Mouse (Mus musculus) heart, postnatal 14 days (tissue): Measurements from ENCODE around the gene Gtpbp4. TPM values are rescaled to one million over a fixed set of nuclear protein-coding genes. Genes with fewer than 3 reads are reported as not detected.
"Not testable (repeated sequence)": the region's sequence is repeated elsewhere in the genome, so short reads cannot be mapped to it uniquely, and the experiment has no call there.

Experiments
- DNase-seq, 2 experiments: peaks; one replicate each; pipeline ENCODE4 v3.0.0; 2021 to 2022
- intact Hi-C: fragments of 180-260 bp; cut with DNase I; formaldehyde crosslinking; loops from one replicate; pipeline ENCODE4 v1.15.1; 2025
- total RNA-seq, 2 experiments: library from RNA; stranded (reverse); gene quantifications; 2 replicates each; pipeline ENCODE4 v1.2.3; 2021

Gtpbp4 gene
- total RNA-seq, 2 experiments from 2014 or later = 31.7 to 33.9 TPM

DNA sequence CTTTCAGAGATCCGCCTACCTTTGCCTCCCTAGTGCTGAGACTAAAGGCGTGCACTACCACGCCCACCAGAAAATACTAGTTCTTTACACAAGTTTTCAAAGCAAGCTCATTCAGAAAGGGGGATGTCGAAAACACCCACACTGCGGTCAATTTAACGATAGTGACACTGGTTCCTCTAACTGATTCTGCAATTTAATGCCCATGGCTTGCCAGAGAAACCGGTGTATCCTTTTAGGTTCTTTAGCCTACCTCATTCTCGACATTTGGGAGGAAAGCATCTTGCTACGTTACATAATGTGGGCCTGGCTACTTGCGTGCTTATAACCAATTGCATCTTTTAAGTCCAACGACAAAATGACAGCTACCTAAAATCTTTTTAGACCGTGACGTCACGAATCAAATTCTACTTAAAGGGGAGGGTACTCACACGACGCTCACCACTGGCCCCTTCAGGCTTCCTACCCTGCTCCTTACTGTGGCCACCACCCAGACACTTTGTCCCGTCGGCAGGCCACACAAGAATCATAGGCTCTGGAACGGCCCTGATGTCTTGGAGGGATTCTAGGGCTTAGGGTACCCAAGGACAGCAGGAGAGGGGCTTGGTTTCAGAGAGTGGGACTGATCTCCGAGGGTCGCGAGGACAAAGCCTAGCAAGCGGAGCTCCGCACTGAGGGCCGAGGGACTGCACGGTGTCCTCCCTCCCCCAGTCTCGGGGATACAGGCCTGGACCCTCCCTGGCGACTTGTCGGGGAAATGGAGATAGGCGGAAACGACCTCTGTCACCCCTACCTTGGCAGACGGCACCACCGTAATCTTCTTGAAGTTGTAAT lies 509 bp downstream of the Gtpbp4 start:
- no peak for DNase-seq
- intact Hi-C loops = loop anchor here (5.0 to 10.0 kb wide), 2 partner anchors 97 to 111 kb away; partner anchors contain the start of genes Idi1 and Larp4b

GRCm38 (mm10) chr13:8992231-8992630 lies 3.7 kb downstream of the Gtpbp4 start:
- intact Hi-C loops = loop anchor here (10.0 kb wide), 1 partner anchor 107 kb away; the partner anchor contains the start of gene Idi1

DNA sequence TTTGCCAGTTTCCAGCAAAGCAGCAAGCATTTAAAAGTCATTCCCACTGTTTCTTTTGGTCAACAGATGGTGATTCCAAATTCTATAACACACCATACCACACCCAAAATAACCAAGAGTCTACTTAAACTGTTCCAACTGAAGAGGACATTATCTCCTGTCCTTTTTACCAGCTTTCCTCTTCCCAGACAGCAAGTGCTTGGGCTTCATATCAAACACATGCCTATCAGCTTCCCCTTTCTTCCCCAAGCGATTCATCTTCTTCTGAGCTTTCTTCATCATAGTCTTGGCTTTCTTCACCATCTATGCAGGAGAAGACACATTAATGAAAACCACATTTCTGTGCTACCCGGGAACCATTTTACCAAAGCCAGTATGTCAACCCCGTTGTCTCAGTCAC lies 22.9 kb downstream of the Gtpbp4 start:
- no peak for DNase-seq
- intact Hi-C loops = no loop called here

More at GRCm38 (mm10) chr13:8992231-8992630, 3.7 kb downstream of the Gtpbp4 start:
- no peak for DNase-seq

DNA sequence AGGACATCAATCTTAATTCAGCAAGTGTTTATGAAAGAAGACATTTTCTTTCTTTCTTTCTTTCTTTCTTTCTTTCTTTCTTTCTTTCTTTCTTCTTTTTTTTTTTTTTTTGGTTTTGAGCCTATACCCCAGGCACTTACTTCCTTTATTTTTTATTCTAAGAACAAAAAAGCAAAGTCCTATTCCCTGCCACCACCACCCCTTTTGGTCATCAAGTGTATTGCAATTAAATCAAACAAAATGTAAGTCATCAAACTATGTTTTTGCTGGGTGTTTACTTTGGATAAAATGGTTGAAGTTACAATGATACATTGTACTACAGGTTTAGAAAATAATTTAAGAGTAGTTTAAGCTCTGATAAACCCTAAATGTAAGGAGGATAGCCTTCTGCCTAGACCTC lies 23.5 kb downstream of the Gtpbp4 start:
- intact Hi-C loops = no loop called here
- no peak for DNase-seq

- no peak for DNase-seq
- intact Hi-C loops = no loop called here
Observed at GRCm38 (mm10) chr13:8967742-8968141, 28.1 kb downstream of the Gtpbp4 start.

- intact Hi-C loops = no loop called here
- no peak for DNase-seq
Observed at GRCm38 (mm10) chr13:8965224-8965623, 30.7 kb downstream of the Gtpbp4 start.

- DNase-seq = not testable (repeated sequence)
Observed at GRCm38 (mm10) chr13:8962266-8962665, 33.6 kb downstream of the Gtpbp4 start.

GRCm38 (mm10) chr13:8961128-8961888 lies 34.6 kb downstream of the Gtpbp4 start:
- not testable (repeated sequence) for DNase-seq
- intact Hi-C loops = loop anchor here (2.0 kb wide), 1 partner anchor 21 kb away; no protein-coding TSS in a partner anchor

More at GRCm38 (mm10) chr13:8962266-8962665, 33.6 kb downstream of the Gtpbp4 start:
- intact Hi-C loops = not testable (repeated sequence)

- intact Hi-C loops, DNase-seq: not testable (repeated sequence)
Observed at GRCm38 (mm10) chr13:8959554-8959953, 36.3 kb downstream of the Gtpbp4 start.

- intact Hi-C loops, DNase-seq: not testable (repeated sequence)
Observed at GRCm38 (mm10) chr13:8959058-8959457, 36.8 kb downstream of the Gtpbp4 start.

DNA sequence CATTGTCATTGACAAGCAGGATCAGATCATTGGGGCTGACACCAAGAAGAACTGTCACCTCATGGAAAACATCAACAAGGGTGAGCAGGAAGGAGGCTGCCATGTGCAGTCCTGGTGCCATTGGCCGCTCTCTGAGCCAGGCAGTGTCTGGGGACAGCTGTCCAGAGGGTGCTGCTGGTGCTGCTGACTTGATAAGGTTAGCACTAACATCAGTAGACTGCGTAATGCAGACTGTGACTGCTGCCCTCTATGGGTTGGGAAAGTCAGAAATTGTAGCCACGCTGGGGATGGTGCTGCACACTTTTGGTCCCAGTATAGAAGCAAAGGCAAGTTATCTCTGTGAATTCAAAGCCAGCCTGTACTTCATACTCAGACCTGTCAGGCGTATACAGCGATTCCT lies 39.0 kb downstream of the Gtpbp4 start:
- intact Hi-C loops, DNase-seq: not testable (repeated sequence)

- DNase-seq, intact Hi-C loops: not testable (repeated sequence)
Observed at GRCm38 (mm10) chr13:8955127-8955526, 40.8 kb downstream of the Gtpbp4 start.

DNA sequence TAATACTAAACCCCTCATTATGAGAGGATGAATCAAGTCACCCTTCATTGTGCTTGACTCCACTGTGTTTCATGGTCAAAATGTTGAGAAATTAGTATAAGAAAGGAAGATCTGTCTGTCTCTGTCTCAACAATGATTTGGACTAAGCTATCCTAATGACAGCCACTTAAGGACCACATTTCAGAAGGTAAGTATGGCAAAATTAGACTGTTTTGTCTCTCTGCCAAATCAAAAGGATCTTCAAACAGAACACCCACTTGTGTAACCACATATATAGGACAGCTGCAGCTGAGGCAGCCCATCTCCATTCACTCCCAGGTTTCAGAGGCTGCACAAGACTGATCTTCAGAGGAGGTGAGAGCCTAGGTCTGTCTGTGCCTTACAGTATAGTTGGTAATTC lies 43.3 kb downstream of the Gtpbp4 start, which contains the start of gene Idi2:
Gene Idi2, plus strand, starts transcription at position 301 of the 400 bp plus-strand sequence.
- intact Hi-C loops, DNase-seq: not testable (repeated sequence)

GRCm38 (mm10) chr13:8948131-8948530 lies 47.8 kb downstream of the Gtpbp4 start, which contains the start of gene Gm9745:
Gm9745 (minus strand) TSS chr13:8948231.
- intact Hi-C loops = not testable (repeated sequence)

GRCm38 (mm10) chr13:8943828-8944227 lies 52.1 kb downstream of the Gtpbp4 start:
- DNase-seq, intact Hi-C loops: not testable (repeated sequence)

More at GRCm38 (mm10) chr13:8948131-8948530, 47.8 kb downstream of the Gtpbp4 start, which contains the start of gene Gm9745:
- DNase-seq = not testable (repeated sequence)

- intact Hi-C loops = loop anchor here (2.0 kb wide), 1 partner anchor 19 kb away; no protein-coding TSS in a partner anchor
- DNase-seq = not testable (repeated sequence)
Observed at GRCm38 (mm10) chr13:8941701-8942100, 54.2 kb downstream of the Gtpbp4 start.

- intact Hi-C loops = loop anchor here (2.0 kb wide), 1 partner anchor 20 kb away; no protein-coding TSS in a partner anchor
- not testable (repeated sequence) for DNase-seq
Observed at GRCm38 (mm10) chr13:8941110-8941509, 54.8 kb downstream of the Gtpbp4 start.

- intact Hi-C loops, DNase-seq: not testable (repeated sequence)
Observed at GRCm38 (mm10) chr13:8937611-8938140, 58.2 kb downstream of the Gtpbp4 start.

DNA sequence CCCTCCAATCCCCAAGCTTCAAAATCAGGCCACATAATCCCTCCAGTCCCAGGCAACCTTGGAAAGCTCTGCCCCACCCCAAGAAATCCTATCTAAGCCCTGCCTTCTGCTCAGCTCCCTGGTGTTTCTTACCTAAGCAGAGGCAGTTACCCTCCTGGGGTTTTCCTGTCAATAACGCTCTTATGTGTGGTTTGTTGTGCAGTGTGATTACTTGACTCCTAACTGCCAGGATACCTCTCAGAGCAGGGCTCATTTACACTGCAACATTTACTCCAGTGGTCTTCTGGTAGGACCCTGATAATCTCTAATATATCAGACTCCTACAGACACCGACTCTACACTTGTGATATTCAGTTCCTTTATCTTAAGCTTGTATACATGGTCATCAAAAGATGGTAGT lies 62.4 kb downstream of the Gtpbp4 start:
- intact Hi-C loops = no loop called here
- no peak for DNase-seq
